ENCODE assay signal across 16 mouse cellular contexts in genomic region chr15:96366176-96366963, GRCm38 (mm10).
"Had no signal": no experiment of that assay in that cellular context is flagged by ENCODE, and none has a peak within 500 bp of the region (broad histone marks: within the 10 kb centered on the region; RNA-seq: fewer than 3 reads in every experiment).

No protein-coding gene starts in this region.

- H3K9ac ChIP-seq: liver, embryonic 13.5 days; liver, postnatal 0 days; lung, embryonic 15.5 days; midbrain, embryonic 15.5 days; neural tube, embryonic 12.5 days; stomach, embryonic 15.5 days had no signal

- DNase-seq: kidney, postnatal 25 days; layer of hippocampus, adult 9-11 months; liver, embryonic 13.5 days; liver, postnatal 0 days; lung, postnatal 14 days; retina, postnatal 1 day; thymus, adult 2 months; thymus, postnatal 25 days had no signal

- H3K4me1 ChIP-seq: limb, embryonic 10.5 days; liver, embryonic 13.5 days; lung, embryonic 15.5 days; megakaryocyte, embryonic 14.5 days; midbrain, embryonic 15.5 days; neural tube, embryonic 12.5 days; stomach, embryonic 15.5 days had no signal

- ATAC-seq: liver, postnatal 0 days; midbrain, embryonic 15.5 days had no signal

- H3K4me2 ChIP-seq: liver, embryonic 13.5 days; lung, embryonic 15.5 days; midbrain, embryonic 11.5 days; midbrain, embryonic 15.5 days; neural tube, embryonic 12.5 days; stomach, embryonic 15.5 days had no signal

- H3K9me3 ChIP-seq: limb, embryonic 10.5 days; liver, embryonic 13.5 days; lung, embryonic 15.5 days; megakaryocyte, embryonic 14.5 days; midbrain, embryonic 15.5 days; neural tube, embryonic 12.5 days; stomach, embryonic 15.5 days had no signal

- H3K4me3 ChIP-seq: limb, embryonic 10.5 days; liver, embryonic 13.5 days; lung, embryonic 15.5 days; megakaryocyte, embryonic 14.5 days; midbrain, embryonic 15.5 days; neural tube, embryonic 12.5 days; stomach, embryonic 15.5 days had no signal

- H3K27me3 ChIP-seq: liver, embryonic 13.5 days; lung, embryonic 15.5 days; megakaryocyte, embryonic 14.5 days; midbrain, embryonic 15.5 days; neural tube, embryonic 12.5 days; stomach, embryonic 15.5 days had no signal

- H3K27ac ChIP-seq: limb, embryonic 10.5 days; liver, embryonic 13.5 days; lung, embryonic 15.5 days; macrophage; midbrain, embryonic 15.5 days; neural tube, embryonic 12.5 days; stomach, embryonic 15.5 days had no signal
